Mouse (Mus musculus): ENCODE measurements at regions not wholly inside any gene's neighbourhood (a gene's known extent, or its start where the extent isn't known, plus 50 kb on each side); places are given as distances from the start of the nearest gene placed in this dataset. TPM values are rescaled to one million over a fixed set of nuclear protein-coding genes. Genes with fewer than 3 reads are reported as not detected.

GRCm38 (mm10) chr3:33219271-33220065, 76.4 kb upstream of the Pex5l start:
- Histone ChIP-seq H3K9me3 (no peaks in the 10 kb centered on the region), H3K9ac (replicated peaks) (no peak overlapping the region), H3K4me2 (replicated peaks) (no peak overlapping the region), H3K36me3 (no peaks in the 10 kb centered on the region), H3K4me1 (replicated peaks) (no peaks in the 10 kb centered on the region), H3K27ac (no peak overlapping the region), H3K27me3 (no peaks in the 10 kb centered on the region), H3K4me3 (replicated peaks) (no peak overlapping the region)
- no peak; the same call in 1 of the 2 replicates for ATAC-seq
- 58% methylated on average over 2 of the region's 2 CpGs for WGBS

GRCm38 (mm10) chr3:33218291-33218690, 75.2 kb upstream of the Pex5l start:
- Histone ChIP-seq H3K9me3 (no peaks in the 10 kb centered on the region), H3K27me3 (no peaks in the 10 kb centered on the region), H3K4me1 (replicated peaks) (no peaks in the 10 kb centered on the region), H3K27ac (no peak overlapping the region), H3K9ac (replicated peaks) (no peak overlapping the region), H3K4me2 (replicated peaks) (no peak overlapping the region), H3K36me3 (no peaks in the 10 kb centered on the region), H3K4me3 (replicated peaks) (no peak overlapping the region)
- peak; percentile 55; the same call in 1 of the 2 replicates for ATAC-seq
- WGBS, result 53% methylated on average over 2 of the region's 2 CpGs

GRCm38 (mm10) chr3:33217360-33218034, 74.5 kb upstream of the Pex5l start:
- no peak overlapping the region for H3K4me2 ChIP-seq (replicated peaks)
- H3K27ac ChIP-seq, result peak overlapping the region; percentile 41; the same call in 1 of the 2 replicates
- H3K36me3 ChIP-seq, result no peaks in the 10 kb centered on the region
- H3K9ac ChIP-seq (replicated peaks), result no peak overlapping the region
- 74% methylated on average over 18 of the region's 18 CpGs for WGBS
- no peak overlapping the region for H3K4me3 ChIP-seq (replicated peaks)
- no peaks in the 10 kb centered on the region for H3K27me3 ChIP-seq
- ATAC-seq, result peak; percentile 83
- no peaks in the 10 kb centered on the region for H3K9me3 ChIP-seq
- no peaks in the 10 kb centered on the region for H3K4me1 ChIP-seq (replicated peaks)

GRCm38 (mm10) chr3:33211224-33211817, 68.3 kb upstream of the Pex5l start:
- H3K36me3 ChIP-seq, result no peaks in the 10 kb centered on the region
- no peak overlapping the region for H3K27ac ChIP-seq
- H3K9me3 ChIP-seq, result no peaks in the 10 kb centered on the region
- no peaks in the 10 kb centered on the region for H3K27me3 ChIP-seq
- no peak overlapping the region for H3K4me3 ChIP-seq (replicated peaks)
- H3K4me1 ChIP-seq (replicated peaks), result no peaks in the 10 kb centered on the region
- H3K9ac ChIP-seq (replicated peaks), result no peak overlapping the region
- ATAC-seq, result no peak
- 74% methylated on average over 4 of the region's 4 CpGs for WGBS
- no peak overlapping the region for H3K4me2 ChIP-seq (replicated peaks)

Small RNAs in the stretch of these regions (microRNA-seq; reads per million reads assigned to microRNA genes)
- not detected for gene Gm27974
